Mouse (Mus musculus): ENCODE data around the gene Scn8a.

DNA sequence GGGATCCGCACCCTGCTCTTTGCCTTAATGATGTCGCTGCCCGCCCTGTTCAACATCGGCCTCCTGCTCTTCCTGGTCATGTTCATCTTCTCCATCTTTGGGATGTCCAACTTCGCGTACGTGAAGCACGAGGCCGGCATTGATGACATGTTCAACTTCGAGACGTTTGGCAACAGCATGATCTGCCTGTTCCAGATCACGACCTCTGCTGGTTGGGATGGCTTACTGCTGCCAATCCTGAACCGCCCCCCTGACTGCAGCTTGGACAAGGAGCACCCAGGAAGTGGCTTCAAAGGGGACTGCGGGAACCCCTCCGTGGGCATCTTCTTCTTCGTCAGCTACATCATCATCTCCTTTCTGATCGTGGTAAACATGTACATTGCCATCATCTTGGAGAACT, 170.0 kb downstream of the Scn8a start:
- TF ChIP-seq CTCF (conservative IDR thresholded peaks at IDR 0.05; ENCODE audit: insufficient read depth, insufficient read length, low read depth, low read length): peak; percentile 47; the same call in 1 of the 2 replicates
- TF ChIP-seq POLR2A (IDR thresholded peaks at IDR 0.05; ENCODE audit: low read depth, low read length): no peak
